Mouse (Mus musculus): ENCODE results near the gene Prlr. TPM values are rescaled to one million over a fixed set of nuclear protein-coding genes. Genes with fewer than 3 reads are reported as not detected.

The Prlr gene
- total and polyA plus RNA-seq, 2 experiments from 2014 or later, result 0.57 to 0.90 TPM

GRCm38 (mm10) chr15:10264885-10265284, 87.8 kb downstream of the Prlr start:
- Histone ChIP-seq H3K27me3 (ENCODE audit: control insufficient read depth, insufficient read depth, low read length) (no peaks in the 10 kb centered on the region), H3K36me3 (replicated peaks; ENCODE audit: control insufficient read depth, insufficient read depth, low read length) (no peaks in the 10 kb centered on the region), H3K27ac (ENCODE audit: low read depth) (no peak overlapping the region), H3K4me1 (ENCODE audit: control insufficient read depth, insufficient read depth) (no peaks in the 10 kb centered on the region), H3K9ac (replicated peaks; ENCODE audit: low read depth, low read length) (no peak overlapping the region), H3K4me2 (ENCODE audit: low read depth, low read length) (no peak overlapping the region), H3K4me3 (ENCODE audit: low read depth, low read length) (no peak overlapping the region), H3K9me3 (replicated peaks; ENCODE audit: control insufficient read depth, low read length) (no peaks in the 10 kb centered on the region)
- ATAC-seq (ENCODE audit: insufficient read depth, low read depth), result no peak
- WGBS, result 77% methylated on average over 5 of the region's 5 CpGs
- TF ChIP-seq EP300 (IDR thresholded peaks at IDR 0.05; ENCODE audit: low read depth) (no peak), CTCF (IDR thresholded peaks at IDR 0.05; ENCODE audit: low read depth) (no peak)
- DNase-seq (ENCODE audit: low spot score), result no peak

DNA sequence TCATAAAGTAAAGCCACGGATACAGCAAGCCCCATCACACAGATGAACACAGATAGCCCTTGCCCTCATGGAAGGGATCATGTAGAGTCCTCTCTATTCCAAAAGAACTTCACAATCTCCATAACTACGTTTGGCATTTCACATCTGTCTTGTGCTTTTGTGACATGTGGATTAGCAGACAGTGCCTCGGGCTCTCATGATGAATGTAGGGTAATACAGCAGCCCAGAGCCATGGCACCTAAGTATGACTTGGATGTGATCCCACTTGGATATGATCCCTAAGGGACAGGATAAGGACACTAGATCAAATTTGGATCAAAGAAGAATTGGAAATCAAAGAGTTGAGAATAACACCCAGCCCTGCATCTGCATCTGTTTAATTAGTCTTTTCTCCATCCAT, 90.2 kb downstream of the Prlr start:
- no peak for ATAC-seq (ENCODE audit: insufficient read depth, low read depth)
- no peaks in the 10 kb centered on the region for H3K9me3 ChIP-seq (replicated peaks; ENCODE audit: control insufficient read depth, low read length)
- no peaks in the 10 kb centered on the region for H3K36me3 ChIP-seq (replicated peaks; ENCODE audit: control insufficient read depth, insufficient read depth, low read length)
- no peak for DNase-seq (ENCODE audit: low spot score)
- H3K27me3 ChIP-seq (ENCODE audit: control insufficient read depth, insufficient read depth, low read length), result no peaks in the 10 kb centered on the region
- TF ChIP-seq CTCF (IDR thresholded peaks at IDR 0.05; ENCODE audit: low read depth), result no peak
- no peak for TF ChIP-seq EP300 (IDR thresholded peaks at IDR 0.05; ENCODE audit: low read depth)
- 51% methylated on average over 3 of the region's 3 CpGs for WGBS
- H3K4me3 ChIP-seq (ENCODE audit: low read depth, low read length), result no peak overlapping the region
- no peak overlapping the region for H3K4me2 ChIP-seq (ENCODE audit: low read depth, low read length)
- no peaks in the 10 kb centered on the region for H3K4me1 ChIP-seq (ENCODE audit: control insufficient read depth, insufficient read depth)
- no peak overlapping the region for H3K27ac ChIP-seq (ENCODE audit: low read depth)
- no peak overlapping the region for H3K9ac ChIP-seq (replicated peaks; ENCODE audit: low read depth, low read length)

GRCm38 (mm10) chr15:10276386-10276785, 99.3 kb downstream of the Prlr start:
- Histone ChIP-seq H3K9me3 (replicated peaks; ENCODE audit: control insufficient read depth, low read length) (no peaks in the 10 kb centered on the region), H3K4me2 (ENCODE audit: low read depth, low read length) (no peak overlapping the region), H3K4me3 (ENCODE audit: low read depth, low read length) (no peak overlapping the region), H3K27ac (ENCODE audit: low read depth) (no peak overlapping the region), H3K4me1 (ENCODE audit: control insufficient read depth, insufficient read depth) (no peaks in the 10 kb centered on the region), H3K27me3 (ENCODE audit: control insufficient read depth, insufficient read depth, low read length) (no peaks in the 10 kb centered on the region), H3K36me3 (replicated peaks; ENCODE audit: control insufficient read depth, insufficient read depth, low read length) (no peaks in the 10 kb centered on the region), H3K9ac (replicated peaks; ENCODE audit: low read depth, low read length) (no peak overlapping the region)
- DNase-seq (ENCODE audit: low spot score) (no peak), ATAC-seq (ENCODE audit: insufficient read depth, low read depth) (no peak)
- TF ChIP-seq CTCF (IDR thresholded peaks at IDR 0.05; ENCODE audit: low read depth) (no peak), EP300 (IDR thresholded peaks at IDR 0.05; ENCODE audit: low read depth) (no peak)

- Histone ChIP-seq H3K36me3 (replicated peaks; ENCODE audit: control insufficient read depth, insufficient read depth, low read length) (no peaks in the 10 kb centered on the region), H3K4me2 (ENCODE audit: low read depth, low read length) (no peak overlapping the region), H3K27me3 (ENCODE audit: control insufficient read depth, insufficient read depth, low read length) (no peaks in the 10 kb centered on the region), H3K9ac (replicated peaks; ENCODE audit: low read depth, low read length) (no peak overlapping the region), H3K4me1 (ENCODE audit: control insufficient read depth, insufficient read depth) (no peaks in the 10 kb centered on the region), H3K4me3 (ENCODE audit: low read depth, low read length) (no peak overlapping the region), H3K9me3 (replicated peaks; ENCODE audit: control insufficient read depth, low read length) (no peaks in the 10 kb centered on the region), H3K27ac (ENCODE audit: low read depth) (no peak overlapping the region)
- no peak for DNase-seq (ENCODE audit: low spot score)
- WGBS, result 70% methylated on average over 4 of the region's 4 CpGs
- ATAC-seq (ENCODE audit: insufficient read depth, low read depth), result no peak
- TF ChIP-seq EP300 (IDR thresholded peaks at IDR 0.05; ENCODE audit: low read depth) (no peak), CTCF (IDR thresholded peaks at IDR 0.05; ENCODE audit: low read depth) (no peak)
Observed at GRCm38 (mm10) chr15:10277461-10277860, 100.4 kb downstream of the Prlr start.

- H3K9ac ChIP-seq (replicated peaks; ENCODE audit: low read depth, low read length), result no peak overlapping the region
- no peak for TF ChIP-seq EP300 (IDR thresholded peaks at IDR 0.05; ENCODE audit: low read depth)
- TF ChIP-seq CTCF (IDR thresholded peaks at IDR 0.05; ENCODE audit: low read depth), result no peak
- WGBS, result 71% methylated on average over 5 of the region's 5 CpGs
- no peak overlapping the region for H3K4me3 ChIP-seq (ENCODE audit: low read depth, low read length)
- H3K9me3 ChIP-seq (replicated peaks; ENCODE audit: control insufficient read depth, low read length), result no peaks in the 10 kb centered on the region
- H3K36me3 ChIP-seq (replicated peaks; ENCODE audit: control insufficient read depth, insufficient read depth, low read length), result no peaks in the 10 kb centered on the region
- ATAC-seq (ENCODE audit: insufficient read depth, low read depth), result no peak
- no peak for DNase-seq (ENCODE audit: low spot score)
- H3K4me1 ChIP-seq (ENCODE audit: control insufficient read depth, insufficient read depth), result no peaks in the 10 kb centered on the region
- no peak overlapping the region for H3K27ac ChIP-seq (ENCODE audit: low read depth)
- H3K27me3 ChIP-seq (ENCODE audit: control insufficient read depth, insufficient read depth, low read length), result no peaks in the 10 kb centered on the region
- no peak overlapping the region for H3K4me2 ChIP-seq (ENCODE audit: low read depth, low read length)
Observed at GRCm38 (mm10) chr15:10281546-10281945, 104.5 kb downstream of the Prlr start.

DNA sequence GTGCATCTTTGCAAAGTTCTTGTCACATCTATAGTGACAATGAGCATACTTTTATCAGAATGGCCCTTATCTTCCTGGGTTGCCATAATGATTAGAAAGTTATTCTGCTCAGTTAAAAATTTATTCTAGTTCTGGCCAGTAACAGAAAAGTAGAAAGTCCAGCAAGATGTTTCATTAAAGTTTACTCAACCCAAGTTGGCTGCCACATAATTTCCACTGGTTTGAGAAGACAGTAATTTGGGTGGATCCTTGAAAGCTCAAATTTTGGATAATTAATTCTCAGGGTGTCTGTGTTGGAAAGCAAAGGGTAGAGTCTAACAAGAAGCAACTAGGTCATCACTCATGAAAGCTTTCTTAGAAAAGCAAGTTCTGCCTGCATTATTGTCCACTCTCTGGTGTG, 106.6 kb downstream of the Prlr start:
- no peak overlapping the region for H3K4me2 ChIP-seq (ENCODE audit: low read depth, low read length)
- no peak overlapping the region for H3K4me3 ChIP-seq (ENCODE audit: low read depth, low read length)
- H3K36me3 ChIP-seq (replicated peaks; ENCODE audit: control insufficient read depth, insufficient read depth, low read length), result no peaks in the 10 kb centered on the region
- no peaks in the 10 kb centered on the region for H3K9me3 ChIP-seq (replicated peaks; ENCODE audit: control insufficient read depth, low read length)
- ATAC-seq (ENCODE audit: insufficient read depth, low read depth) (no peak), DNase-seq (ENCODE audit: low spot score) (no peak)
- H3K9ac ChIP-seq (replicated peaks; ENCODE audit: low read depth, low read length), result no peak overlapping the region
- no peaks in the 10 kb centered on the region for H3K27me3 ChIP-seq (ENCODE audit: control insufficient read depth, insufficient read depth, low read length)
- TF ChIP-seq CTCF (IDR thresholded peaks at IDR 0.05; ENCODE audit: low read depth), result no peak
- TF ChIP-seq EP300 (IDR thresholded peaks at IDR 0.05; ENCODE audit: low read depth), result no peak
- no peaks in the 10 kb centered on the region for H3K4me1 ChIP-seq (ENCODE audit: control insufficient read depth, insufficient read depth)
- no peak overlapping the region for H3K27ac ChIP-seq (ENCODE audit: low read depth)

Measured in heart, postnatal 0 days (tissue).